Mouse (Mus musculus) CD4-positive, CD25-positive, alpha-beta regulatory T cell, adult 2 months (primary cell): ENCODE measurements at regions not wholly inside any gene's neighbourhood (a gene's known extent, or its start where the extent isn't known, plus 50 kb on each side); places are given as distances from the start of the nearest gene placed in this dataset.

Source experiments
- DNase-seq: peaks from one replicate; pipeline ENCODE4 v3.0.0-alpha.2; 2012; ENCODE audit warnings: low read depth, low spot score

DNA sequence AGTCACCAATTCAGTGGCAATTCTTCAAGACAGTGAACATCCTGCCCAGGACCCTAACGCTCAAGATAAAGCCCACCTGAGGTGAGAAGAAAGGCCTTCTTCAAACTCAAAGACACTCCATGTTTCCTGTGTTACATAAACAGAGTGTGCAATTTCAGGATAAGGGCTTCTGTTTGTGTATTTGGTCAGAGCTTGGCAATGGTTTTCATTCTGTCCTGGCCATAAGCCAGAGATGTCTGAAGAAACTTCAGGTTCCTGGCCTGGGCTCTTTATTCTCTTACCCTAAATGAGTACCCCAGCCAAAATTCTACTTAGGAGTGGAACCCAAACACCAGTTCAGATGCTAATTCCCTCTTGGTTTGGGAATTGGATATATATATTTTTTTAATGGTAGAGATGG is 308.7 kb downstream of the Cog6 start:
- no peak for DNase-seq

DNA sequence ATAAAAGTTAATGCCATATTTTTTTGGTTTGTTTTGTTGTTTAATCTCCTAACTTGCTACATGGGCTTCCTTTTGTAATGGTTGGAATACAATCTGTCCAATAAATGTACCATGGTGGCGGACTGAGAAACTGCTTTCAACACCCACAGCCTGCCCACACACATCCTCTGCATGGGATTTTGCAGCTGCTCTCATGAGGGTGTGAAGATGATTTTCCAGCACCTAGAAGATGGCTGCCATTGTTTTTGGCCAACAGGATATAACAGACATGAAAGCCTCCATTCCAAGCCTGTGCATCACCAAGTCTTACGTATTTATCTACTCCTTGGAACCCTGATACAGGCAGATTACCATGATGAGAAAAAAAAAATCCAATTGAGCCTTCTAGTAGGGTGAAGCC is 310.4 kb downstream of the Cog6 start:
- DNase-seq: no peak

DNA sequence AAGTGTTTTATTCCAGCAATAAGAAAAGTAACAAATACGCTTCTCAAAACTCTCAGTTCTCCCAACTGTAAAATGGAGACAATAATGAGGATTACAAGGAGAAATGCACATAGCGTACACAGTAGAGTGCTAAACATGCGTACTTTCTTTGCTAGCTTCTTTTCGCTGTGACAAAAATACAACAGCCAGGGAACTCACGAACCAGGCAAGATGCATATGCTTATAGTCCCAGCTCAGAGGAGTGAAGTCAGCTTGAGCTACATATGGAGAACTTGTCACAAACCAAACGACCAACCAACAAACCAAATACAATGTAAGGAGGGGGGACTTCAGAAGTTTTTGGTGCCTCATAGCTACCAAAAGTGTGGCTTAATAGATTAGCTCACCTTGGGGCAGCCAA is 313.3 kb downstream of the Cog6 start:
- DNase-seq: no peak

DNA sequence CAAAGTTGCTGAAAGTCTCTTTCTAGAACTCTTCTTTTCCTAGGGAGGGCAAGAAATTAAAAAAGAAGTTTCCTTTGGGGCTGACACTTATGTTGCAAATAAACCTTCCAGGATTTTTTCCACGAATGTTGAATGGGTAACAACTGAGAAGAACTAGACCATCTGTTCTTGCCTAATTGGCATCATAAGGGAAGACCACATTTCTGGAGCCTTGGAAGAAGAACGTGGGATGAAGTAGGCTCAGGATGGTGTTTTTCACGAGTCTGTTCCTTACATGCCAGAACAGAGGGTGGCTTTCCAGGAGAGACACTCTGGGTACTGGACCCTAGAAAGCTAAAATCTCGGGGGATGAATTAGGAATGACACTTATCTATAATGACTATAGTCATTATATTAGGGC is 314.1 kb downstream of the Cog6 start:
- DNase-seq: no peak

DNA sequence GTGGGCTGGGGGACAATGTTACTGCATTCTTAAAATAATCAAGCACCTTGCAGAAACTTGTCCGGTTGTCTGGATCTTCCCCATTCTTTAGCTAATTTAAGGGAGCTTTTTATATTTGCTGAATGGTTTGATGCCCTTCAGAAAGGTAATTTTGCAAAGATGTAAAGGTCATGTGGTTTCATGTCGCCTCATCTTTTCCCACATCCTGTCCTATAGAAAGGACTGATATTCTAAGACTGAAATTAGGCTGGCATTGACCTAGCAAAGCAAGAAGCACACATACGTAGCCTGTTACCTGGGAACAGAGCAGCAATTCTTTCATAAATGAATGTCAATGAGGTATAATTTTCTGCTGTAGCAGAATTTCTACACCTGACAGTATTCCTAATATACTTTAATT is 315.4 kb downstream of the Cog6 start:
- DNase-seq: peak; percentile 47

DNA sequence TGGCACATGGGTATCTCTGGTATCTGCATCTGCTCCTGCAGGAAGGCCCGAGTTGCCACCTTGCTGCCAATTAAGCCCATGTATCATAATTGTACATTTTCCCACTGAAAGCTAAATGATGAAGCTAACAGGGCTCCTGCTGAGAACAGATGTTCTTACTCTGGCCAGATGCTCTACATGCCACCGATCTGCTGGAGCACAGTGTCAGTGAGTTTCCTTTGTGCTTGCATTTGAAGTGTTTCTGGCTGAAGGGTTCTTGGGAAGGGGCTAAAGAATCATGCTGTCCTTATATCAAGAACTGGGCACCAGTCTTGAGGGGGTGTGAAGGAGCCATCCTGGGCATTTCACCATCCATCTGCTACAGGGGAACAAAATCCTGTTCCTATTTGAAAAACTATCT is 323.2 kb downstream of the Cog6 start:
- DNase-seq: no peak

DNA sequence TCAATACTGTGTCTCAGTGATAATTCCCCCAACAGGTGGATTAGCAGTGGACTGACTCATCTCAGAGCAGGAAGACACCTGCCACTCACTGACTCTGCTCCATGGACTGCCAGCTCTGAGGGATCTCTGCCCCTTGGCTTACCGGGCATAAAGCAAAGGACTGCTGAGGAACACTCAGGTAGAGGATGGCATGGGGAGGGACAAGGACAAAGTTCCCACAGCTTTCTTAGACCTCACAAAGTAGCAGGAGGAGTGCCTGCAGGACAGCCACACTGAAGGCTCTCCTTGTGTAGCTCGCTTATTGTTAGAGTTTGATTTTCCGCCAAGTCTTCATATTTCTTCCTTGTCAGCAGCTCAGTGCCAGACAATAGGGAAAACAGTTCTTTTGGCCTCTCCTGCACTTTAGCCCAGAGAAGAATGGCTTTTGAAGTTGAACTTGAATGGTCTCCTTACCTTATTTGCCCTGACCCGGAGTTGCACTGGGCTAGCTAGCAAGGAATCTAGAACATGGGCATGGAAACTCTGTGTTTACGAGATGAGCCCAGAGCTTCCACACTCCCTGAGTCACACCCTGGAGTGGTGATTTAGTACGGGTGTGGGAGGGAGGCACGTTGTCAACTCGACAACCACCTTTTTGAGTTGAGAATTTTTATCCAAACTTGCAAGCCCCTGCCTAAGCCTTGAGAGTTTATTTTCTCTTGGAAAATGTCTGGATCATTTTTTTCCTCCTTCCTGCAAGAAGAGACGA is 331.4 kb downstream of the Cog6 start:
- DNase-seq: no peak

DNA sequence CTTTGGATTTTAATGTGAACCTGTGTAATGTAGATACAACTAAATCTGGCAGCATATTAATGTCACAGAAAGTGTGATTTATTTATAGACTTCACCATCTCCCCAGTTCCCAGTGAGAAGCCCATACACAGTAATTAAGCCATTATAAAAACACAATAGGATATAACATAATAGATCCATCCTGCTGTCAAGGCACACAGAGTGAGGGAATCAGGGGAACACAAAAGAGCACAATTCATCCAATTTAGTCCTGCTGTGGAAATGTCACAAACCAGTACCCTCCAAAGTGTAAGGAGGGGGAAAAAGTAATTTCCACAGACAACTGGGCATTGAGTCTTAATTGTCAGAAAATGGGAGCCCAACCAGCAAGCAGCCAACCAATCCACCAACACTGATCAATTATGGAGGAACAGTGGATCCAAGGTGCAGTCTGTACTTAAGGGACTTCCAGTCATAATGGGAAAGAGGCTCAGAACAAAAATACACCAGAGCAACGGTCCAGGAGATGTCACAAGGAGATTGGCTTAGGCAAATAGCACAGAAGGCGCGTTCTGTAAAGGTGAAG is 336.1 kb downstream of the Cog6 start:
- no peak for DNase-seq

DNA sequence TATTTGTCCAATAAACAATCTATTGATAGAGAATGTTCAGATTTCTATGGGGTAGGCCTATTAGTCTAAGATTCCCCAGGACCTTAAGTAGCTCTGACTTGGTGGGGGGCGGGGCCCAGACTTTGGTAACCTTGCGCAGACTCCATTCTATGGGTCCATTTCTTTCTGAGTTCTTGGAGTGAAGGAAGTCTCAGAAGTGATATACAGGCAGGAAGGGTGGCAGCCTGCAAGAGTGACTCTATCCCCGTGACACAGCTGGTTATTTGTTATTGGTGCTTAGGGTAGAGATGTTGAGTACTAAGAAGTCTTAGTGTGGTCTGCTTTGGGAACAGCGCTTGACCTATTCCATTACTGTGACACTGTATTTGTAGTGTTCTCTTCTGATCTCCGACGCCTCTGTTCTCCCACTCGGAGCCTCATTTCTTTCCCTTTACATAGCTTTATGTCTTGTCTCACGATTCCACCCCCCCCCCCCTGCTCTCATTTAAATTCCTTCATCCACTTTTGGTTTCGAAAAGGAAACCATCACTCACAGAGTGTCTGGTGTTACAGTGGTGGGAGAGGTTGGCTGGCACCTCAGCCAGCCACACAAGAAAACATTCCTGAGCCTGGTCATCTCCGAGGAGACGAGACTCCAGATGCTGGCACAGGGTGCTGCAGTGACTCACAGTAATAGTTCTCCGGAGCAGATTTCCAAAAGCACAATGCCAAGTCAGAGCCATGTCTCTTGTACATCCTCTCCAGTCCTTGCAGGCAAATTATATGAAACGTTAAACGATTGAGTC is 340.0 kb downstream of the Cog6 start:
- peak; percentile 75 for DNase-seq

DNA sequence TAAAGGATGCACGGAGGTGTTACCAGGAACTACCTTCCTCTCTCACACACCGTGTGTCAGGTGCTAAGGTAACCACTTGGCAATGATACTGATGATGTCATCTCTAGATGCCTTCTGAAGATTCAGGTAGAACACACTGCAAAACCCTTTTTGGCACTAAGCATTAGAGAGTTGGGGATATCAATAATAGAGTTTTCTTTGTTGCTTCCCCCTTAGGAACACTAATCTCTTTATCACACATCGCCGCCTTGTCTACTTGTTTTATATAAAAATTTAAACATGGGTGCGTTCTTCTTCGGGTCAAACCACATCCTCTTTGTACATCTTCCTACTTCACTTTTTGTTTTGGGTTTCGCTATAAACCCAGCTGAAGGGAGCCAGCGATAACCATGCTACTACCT is 346.4 kb downstream of the Cog6 start:
- DNase-seq: peak; percentile 74

DNA sequence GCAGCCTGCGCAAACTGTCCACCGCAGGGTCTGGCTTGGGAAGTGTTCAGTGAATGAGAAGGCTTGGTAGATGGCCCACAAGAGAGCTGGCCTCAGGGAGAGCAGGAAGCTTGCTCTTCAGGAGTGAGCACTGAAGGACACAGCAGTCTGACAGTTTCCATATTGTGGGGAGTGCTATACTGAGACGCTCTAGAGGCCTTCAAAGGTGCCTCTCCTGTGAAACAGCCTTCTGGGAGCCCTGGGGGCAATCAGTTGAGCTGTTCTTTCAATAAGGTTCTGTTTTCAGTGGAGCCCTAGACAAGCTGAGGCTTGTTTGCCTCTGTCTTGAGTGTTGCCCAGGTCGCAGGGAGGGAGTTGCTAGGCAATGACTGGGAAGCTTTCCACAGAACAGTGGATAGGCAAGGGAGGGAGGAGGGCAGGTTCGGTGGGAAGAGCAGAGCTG is 353.9 kb downstream of the Cog6 start:
- no peak for DNase-seq

DNA sequence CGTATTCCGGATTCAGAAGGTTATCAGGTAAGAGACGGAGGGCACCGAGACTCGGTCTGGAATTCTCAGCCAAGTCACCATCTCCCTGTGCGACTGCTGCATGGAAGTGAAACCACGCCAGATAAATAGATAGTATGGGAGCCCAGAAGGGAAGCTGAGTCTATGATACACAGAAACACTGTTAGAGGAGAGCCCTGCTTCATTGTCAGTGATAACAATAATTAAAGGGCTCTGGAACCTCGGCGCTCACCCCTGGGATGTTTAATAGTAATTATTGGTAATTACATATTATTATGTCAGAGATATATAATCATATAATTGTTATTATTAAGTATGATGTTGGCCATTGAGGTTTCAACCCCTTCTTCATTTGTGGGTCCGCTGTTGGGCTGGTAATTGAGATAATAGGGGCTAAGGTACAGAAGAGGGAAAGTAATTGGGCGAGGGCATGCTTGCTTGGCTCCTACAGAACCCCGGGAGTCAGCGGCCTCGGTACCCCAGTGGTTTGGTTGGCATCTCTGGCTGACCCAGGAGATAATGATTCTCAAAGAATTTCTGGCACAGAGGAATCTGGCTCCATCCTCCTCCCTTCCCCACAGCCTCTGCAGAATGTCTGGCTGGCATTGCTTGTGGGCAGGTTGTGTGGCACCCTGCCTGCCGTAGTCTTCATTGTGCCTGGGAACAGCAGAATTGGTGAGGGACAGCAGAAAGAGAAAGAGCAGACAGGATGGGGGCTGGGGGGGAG is 354.7 kb downstream of the Cog6 start:
- DNase-seq: no peak

DNA sequence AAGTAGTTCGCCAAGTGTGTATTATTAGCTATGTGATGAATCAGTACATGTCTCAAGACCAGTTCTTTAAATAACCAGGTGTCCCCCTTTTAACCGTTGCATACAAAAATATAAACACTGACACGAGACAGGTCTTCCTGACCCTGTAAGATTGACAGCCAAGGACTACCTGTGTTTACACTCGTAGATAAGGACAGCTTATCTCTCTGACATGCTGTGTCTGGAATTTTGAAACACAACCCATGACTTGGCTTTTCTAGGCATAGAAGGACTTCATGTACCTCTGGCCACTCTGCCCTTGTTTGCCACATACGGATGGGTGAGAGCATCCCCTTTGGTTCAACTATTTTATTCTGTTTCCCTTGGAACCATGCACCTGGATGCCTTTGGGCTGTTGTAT is 364.0 kb downstream of the Cog6 start:
- DNase-seq: no peak

DNA sequence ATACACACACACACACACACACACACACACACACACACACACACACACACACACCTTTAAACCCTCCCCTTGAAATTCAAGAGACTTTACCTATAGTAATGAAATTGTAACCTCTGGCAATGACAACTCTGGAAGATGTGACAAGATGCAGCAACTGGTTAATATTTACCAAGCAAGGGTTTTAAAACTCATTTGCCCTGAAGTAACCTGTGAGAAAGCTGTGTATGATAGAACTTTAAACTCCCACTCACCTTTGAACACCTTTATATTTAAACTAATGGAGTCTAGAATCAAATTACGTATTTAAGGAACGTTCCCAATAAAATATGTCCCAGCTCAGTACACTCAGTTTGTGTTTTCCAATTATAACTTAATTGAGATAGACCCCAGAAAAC is 364.6 kb downstream of the Cog6 start:
- DNase-seq: no peak

DNA sequence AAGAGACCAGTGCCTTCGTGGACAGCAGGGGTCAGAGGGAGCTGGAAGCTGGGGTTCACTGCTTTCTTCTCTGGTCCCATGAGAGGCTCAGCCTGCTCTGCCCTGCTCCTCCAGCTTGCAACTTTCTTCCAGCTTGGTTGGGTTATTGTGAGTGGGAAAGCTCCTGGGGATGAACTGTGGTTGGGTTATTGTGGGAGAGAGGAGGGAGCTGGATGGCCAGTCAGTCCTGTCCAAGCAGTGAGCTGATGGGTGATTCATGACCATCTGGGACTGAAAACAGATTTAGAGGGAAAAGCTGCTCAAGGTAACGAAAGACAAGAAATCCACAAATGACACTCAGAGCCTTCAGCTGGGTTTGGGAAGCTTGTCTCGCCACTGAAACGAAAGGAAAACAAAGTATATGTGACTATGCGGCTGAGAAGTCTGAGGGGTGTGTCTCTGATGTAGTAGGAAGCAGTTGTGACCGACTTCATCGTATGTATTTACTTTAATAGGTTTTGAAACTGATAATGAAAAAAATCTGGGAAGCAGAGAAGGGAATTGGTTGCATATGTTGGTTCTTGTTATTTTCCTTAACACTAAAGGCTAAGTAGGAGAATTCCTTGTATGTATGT is 365.1 kb downstream of the Cog6 start:
- DNase-seq: peak; percentile 61

DNA sequence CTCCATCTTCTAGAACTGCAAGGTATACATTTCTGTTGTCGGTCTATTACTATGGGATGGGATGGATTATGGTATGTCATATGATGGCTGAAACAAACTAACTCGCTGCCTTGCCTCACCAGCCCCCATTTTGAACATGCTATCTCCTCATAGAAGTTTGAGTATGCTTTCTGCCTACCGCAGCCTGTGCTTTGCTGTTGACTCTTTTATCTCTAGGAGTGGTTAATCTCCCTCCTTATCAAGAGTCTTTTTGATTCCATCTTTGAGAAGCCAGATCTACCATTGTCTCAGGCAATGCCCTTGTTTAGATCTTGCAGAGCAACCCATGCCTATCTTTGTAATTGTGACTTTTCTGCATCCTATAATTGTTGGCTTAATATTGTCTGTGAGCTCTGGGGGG is 367.0 kb downstream of the Cog6 start:
- DNase-seq: peak; percentile 40

DNA sequence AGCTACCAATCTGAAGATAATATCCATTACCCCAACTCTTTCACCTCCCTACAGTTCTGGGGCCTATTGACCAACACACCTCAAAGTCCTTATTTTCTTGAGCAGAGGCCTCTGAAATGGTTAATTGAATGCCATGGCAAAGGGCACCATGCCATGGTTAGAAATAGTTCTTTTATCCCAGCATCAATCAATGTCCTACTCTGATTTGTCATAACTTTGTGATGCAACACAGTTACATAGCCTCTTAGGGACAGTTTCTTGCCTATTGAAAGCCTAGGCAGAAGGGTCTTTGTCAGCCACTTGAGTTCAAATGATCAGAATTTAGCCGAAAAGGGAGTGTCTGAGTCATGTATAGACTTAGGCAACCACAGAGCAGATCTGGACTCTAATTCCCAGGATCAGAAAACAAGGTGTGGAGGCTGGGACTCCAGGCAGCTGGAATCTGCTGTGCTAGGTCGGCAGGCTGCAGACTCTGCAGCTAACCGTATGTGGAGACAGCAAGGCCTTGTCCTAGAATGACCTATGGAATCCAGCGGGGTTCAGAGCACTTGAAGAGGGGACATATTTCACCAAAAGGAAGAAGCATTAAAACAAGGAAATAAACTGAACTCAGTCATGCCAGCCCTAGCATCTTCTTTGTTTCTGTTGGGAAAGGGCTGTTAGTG is 368.1 kb downstream of the Cog6 start:
- no peak for DNase-seq

DNA sequence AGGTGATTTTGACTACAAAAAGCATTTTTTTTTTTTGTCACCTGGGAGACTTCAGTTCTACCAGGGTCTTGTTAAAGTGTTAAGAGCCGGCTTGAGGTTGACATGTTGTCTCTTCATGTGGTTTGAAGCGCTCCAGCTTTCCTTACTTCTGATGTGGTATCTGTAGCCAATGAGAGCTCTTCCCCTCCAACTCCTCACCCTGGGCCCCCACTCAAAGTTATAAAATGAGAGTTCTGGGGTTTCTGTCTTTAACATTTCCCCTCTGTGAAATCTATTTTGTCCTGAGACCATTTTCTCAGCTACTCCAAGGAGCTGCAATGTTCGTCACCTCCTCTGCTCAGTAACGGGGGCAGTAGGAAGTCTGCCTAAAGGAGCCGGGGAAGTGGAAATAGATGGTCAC is 369.1 kb downstream of the Cog6 start:
- DNase-seq: peak; percentile 78

DNA sequence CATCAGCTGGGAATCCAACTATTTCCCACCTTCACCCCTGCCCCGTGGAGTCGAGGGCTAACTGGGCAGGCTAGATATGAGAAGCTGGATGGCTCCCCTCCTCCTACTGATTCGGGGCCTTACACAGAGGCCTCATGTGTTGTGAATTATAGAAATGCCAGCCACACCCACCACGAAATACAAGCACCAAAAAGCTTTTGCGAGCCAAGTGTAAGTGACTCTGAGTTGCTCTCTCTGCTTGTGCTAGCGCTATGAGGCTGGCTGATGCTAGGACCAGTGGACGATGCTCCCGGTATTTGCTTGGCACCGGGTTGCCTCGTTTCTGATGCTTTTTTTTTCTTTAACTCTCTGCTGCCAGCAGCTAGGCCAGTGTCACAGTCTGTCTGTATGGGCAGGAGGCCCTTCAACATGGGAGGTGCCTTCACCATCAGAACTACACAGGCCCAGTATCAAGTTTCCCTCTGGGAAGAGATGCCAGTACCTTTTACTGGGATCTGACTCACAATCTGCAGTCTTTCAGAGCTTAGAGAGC is 369.8 kb downstream of the Cog6 start:
- peak; percentile 52 for DNase-seq

DNA sequence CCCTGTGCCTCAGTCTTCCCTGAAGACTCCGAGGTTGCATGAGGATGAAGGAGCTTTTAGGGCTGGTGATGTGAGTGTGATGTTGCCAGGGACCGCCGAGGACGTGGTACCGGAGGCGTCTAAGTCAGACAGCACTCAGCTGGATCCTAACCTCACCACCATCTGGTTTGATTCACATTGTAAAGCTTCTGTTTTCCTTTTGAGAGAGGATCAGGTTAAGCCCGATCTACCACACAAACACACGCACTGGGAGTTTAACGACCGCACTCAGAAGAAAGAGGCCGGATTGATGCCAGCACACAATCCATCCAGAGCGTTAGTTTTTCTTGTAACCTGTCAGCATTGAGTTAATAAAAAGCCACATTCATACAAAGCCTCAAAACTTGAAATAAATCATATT is 371.9 kb downstream of the Cog6 start:
- no peak for DNase-seq
